Mouse (Mus musculus): ENCODE results near the gene Ogdh. TPM values are rescaled to one million over a fixed set of nuclear protein-coding genes. Genes with fewer than 3 reads are reported as not detected.
A peak's percentile ranks its signal among the peaks of the same experiment; 100 is the strongest.

The Ogdh gene
- polyA plus RNA-seq, 1 experiment from 2014 or later = 50.1 TPM

- no peak for TF ChIP-seq CTCF (IDR thresholded peaks at IDR 0.05; ENCODE audit: low read depth)
- Histone ChIP-seq H3K36me3 (replicated peaks; ENCODE audit: insufficient read depth, low read length) (peaks cover 70% of the 10 kb centered on the region), H3K27ac (ENCODE audit: low read depth) (no peak overlapping the region), H3K4me1 (ENCODE audit: insufficient read depth) (no peaks in the 10 kb centered on the region), H3K9me3 (ENCODE audit: low read length) (no peaks in the 10 kb centered on the region), H3K9ac (replicated peaks) (no peak overlapping the region), H3K4me2 (ENCODE audit: low read depth, low read length) (no peak overlapping the region), H3K27me3 (ENCODE audit: insufficient read depth, low read length) (no peaks in the 10 kb centered on the region), H3K4me3 (ENCODE audit: low read depth, low read length) (no peak overlapping the region)
- WGBS (ENCODE audit: insufficient replicate concordance) = 54% methylated on average over 2 of the region's 2 CpGs
- no peak for DNase-seq
- no peak for ATAC-seq
Measured at GRCm38 (mm10) chr11:6319374-6319773, 27.9 kb downstream of the Ogdh start.

- ATAC-seq (no peak), DNase-seq (no peak)
- Histone ChIP-seq H3K4me2 (ENCODE audit: low read depth, low read length) (no peak overlapping the region), H3K9me3 (ENCODE audit: low read length) (no peaks in the 10 kb centered on the region), H3K4me1 (ENCODE audit: insufficient read depth) (no peaks in the 10 kb centered on the region), H3K36me3 (replicated peaks; ENCODE audit: insufficient read depth, low read length) (peaks cover 53% of the 10 kb centered on the region), H3K27ac (ENCODE audit: low read depth) (no peak overlapping the region), H3K9ac (replicated peaks) (no peak overlapping the region), H3K27me3 (ENCODE audit: insufficient read depth, low read length) (no peaks in the 10 kb centered on the region), H3K4me3 (ENCODE audit: low read depth, low read length) (no peak overlapping the region)
- no peak for TF ChIP-seq EP300 (IDR thresholded peaks at IDR 0.05; ENCODE audit: low read depth)
- no peak for TF ChIP-seq CTCF (IDR thresholded peaks at IDR 0.05; ENCODE audit: low read depth)
- WGBS (ENCODE audit: insufficient replicate concordance) = 92% methylated on average over 2 of the region's 2 CpGs
Measured at GRCm38 (mm10) chr11:6322086-6322485, 30.7 kb downstream of the Ogdh start.

GRCm38 (mm10) chr11:6323348-6323747 lies 31.9 kb downstream of the Ogdh start:
- Histone ChIP-seq H3K27me3 (ENCODE audit: insufficient read depth, low read length) (no peaks in the 10 kb centered on the region), H3K9me3 (ENCODE audit: low read length) (no peaks in the 10 kb centered on the region), H3K36me3 (replicated peaks; ENCODE audit: insufficient read depth, low read length) (peaks cover 44% of the 10 kb centered on the region), H3K4me2 (ENCODE audit: low read depth, low read length) (no peak overlapping the region), H3K4me1 (ENCODE audit: insufficient read depth) (no peaks in the 10 kb centered on the region), H3K4me3 (ENCODE audit: low read depth, low read length) (no peak overlapping the region), H3K27ac (ENCODE audit: low read depth) (no peak overlapping the region), H3K9ac (replicated peaks) (no peak overlapping the region)
- WGBS (ENCODE audit: insufficient replicate concordance) = 80% methylated on average over 5 of the region's 5 CpGs
- no peak for TF ChIP-seq CTCF (IDR thresholded peaks at IDR 0.05; ENCODE audit: low read depth)
- no peak for TF ChIP-seq EP300 (IDR thresholded peaks at IDR 0.05; ENCODE audit: low read depth)
- ATAC-seq (no peak), DNase-seq (no peak)

- no peaks in the 10 kb centered on the region for H3K27me3 ChIP-seq (ENCODE audit: insufficient read depth, low read length)
- no peak overlapping the region for H3K4me2 ChIP-seq (ENCODE audit: low read depth, low read length)
- no peak for DNase-seq
- H3K4me3 ChIP-seq (ENCODE audit: low read depth, low read length) = no peak overlapping the region
- WGBS (ENCODE audit: insufficient replicate concordance) = 83% methylated on average over 7 of the region's 7 CpGs
- peaks cover 33% of the 10 kb centered on the region for H3K36me3 ChIP-seq (replicated peaks; ENCODE audit: insufficient read depth, low read length)
- no peaks in the 10 kb centered on the region for H3K9me3 ChIP-seq (ENCODE audit: low read length)
- ATAC-seq = no peak
- no peak overlapping the region for H3K27ac ChIP-seq (ENCODE audit: low read depth)
- no peak for TF ChIP-seq CTCF (IDR thresholded peaks at IDR 0.05; ENCODE audit: low read depth)
- TF ChIP-seq EP300 (IDR thresholded peaks at IDR 0.05; ENCODE audit: low read depth) = no peak
- no peaks in the 10 kb centered on the region for H3K4me1 ChIP-seq (ENCODE audit: insufficient read depth)
- no peak overlapping the region for H3K9ac ChIP-seq (replicated peaks)
Measured at GRCm38 (mm10) chr11:6331256-6331655, 39.8 kb downstream of the Ogdh start.

GRCm38 (mm10) chr11:6332606-6333005 lies 41.2 kb downstream of the Ogdh start:
- H3K9ac ChIP-seq (replicated peaks) = no peak overlapping the region

GRCm38 (mm10) chr11:6333403-6333802 lies 42.0 kb downstream of the Ogdh start:
- H3K36me3 ChIP-seq (replicated peaks; ENCODE audit: insufficient read depth, low read length) = peaks cover 48% of the 10 kb centered on the region
- H3K9ac ChIP-seq (replicated peaks) = no peak overlapping the region
- ATAC-seq (peak; percentile 90), DNase-seq (peak; percentile 21)
- no peaks in the 10 kb centered on the region for H3K4me1 ChIP-seq (ENCODE audit: insufficient read depth)
- WGBS (ENCODE audit: insufficient replicate concordance) = 70% methylated on average over 7 of the region's 7 CpGs
- no peaks in the 10 kb centered on the region for H3K27me3 ChIP-seq (ENCODE audit: insufficient read depth, low read length)
- peak overlapping the region; percentile 71 for H3K27ac ChIP-seq (ENCODE audit: low read depth)
- TF ChIP-seq EP300 (IDR thresholded peaks at IDR 0.05; ENCODE audit: low read depth) (no peak), CTCF (IDR thresholded peaks at IDR 0.05; ENCODE audit: low read depth) (no peak)
- no peaks in the 10 kb centered on the region for H3K9me3 ChIP-seq (ENCODE audit: low read length)
- no peak overlapping the region for H3K4me3 ChIP-seq (ENCODE audit: low read depth, low read length)
- no peak overlapping the region for H3K4me2 ChIP-seq (ENCODE audit: low read depth, low read length)

More at GRCm38 (mm10) chr11:6332606-6333005, 41.2 kb downstream of the Ogdh start:
- WGBS (ENCODE audit: insufficient replicate concordance) = 36% methylated on average over 3 of the region's 3 CpGs
- no peaks in the 10 kb centered on the region for H3K27me3 ChIP-seq (ENCODE audit: insufficient read depth, low read length)
- no peak for TF ChIP-seq EP300 (IDR thresholded peaks at IDR 0.05; ENCODE audit: low read depth)
- no peak for TF ChIP-seq CTCF (IDR thresholded peaks at IDR 0.05; ENCODE audit: low read depth)
- H3K36me3 ChIP-seq (replicated peaks; ENCODE audit: insufficient read depth, low read length) = peaks cover 44% of the 10 kb centered on the region
- H3K4me2 ChIP-seq (ENCODE audit: low read depth, low read length) = no peak overlapping the region
- ATAC-seq = no peak
- DNase-seq = no peak
- H3K4me1 ChIP-seq (ENCODE audit: insufficient read depth) = no peaks in the 10 kb centered on the region
- peak overlapping the region; percentile 71 for H3K27ac ChIP-seq (ENCODE audit: low read depth)
- no peak overlapping the region for H3K4me3 ChIP-seq (ENCODE audit: low read depth, low read length)
- no peaks in the 10 kb centered on the region for H3K9me3 ChIP-seq (ENCODE audit: low read length)

GRCm38 (mm10) chr11:6335321-6335720 lies 43.9 kb downstream of the Ogdh start:
- no peak for DNase-seq
- Histone ChIP-seq H3K9me3 (ENCODE audit: low read length) (no peaks in the 10 kb centered on the region), H3K27me3 (ENCODE audit: insufficient read depth, low read length) (no peaks in the 10 kb centered on the region), H3K27ac (ENCODE audit: low read depth) (peak overlapping the region; percentile 67; the same call in 1 of the 2 replicates), H3K4me1 (ENCODE audit: insufficient read depth) (no peaks in the 10 kb centered on the region), H3K9ac (replicated peaks) (no peak overlapping the region), H3K36me3 (replicated peaks; ENCODE audit: insufficient read depth, low read length) (peaks cover 54% of the 10 kb centered on the region), H3K4me2 (ENCODE audit: low read depth, low read length) (no peak overlapping the region), H3K4me3 (ENCODE audit: low read depth, low read length) (no peak overlapping the region)
- ATAC-seq = peak; percentile 75
- WGBS (ENCODE audit: insufficient replicate concordance) = 88% methylated on average over 7 of the region's 7 CpGs
- no peak for TF ChIP-seq CTCF (IDR thresholded peaks at IDR 0.05; ENCODE audit: low read depth)
- TF ChIP-seq EP300 (IDR thresholded peaks at IDR 0.05; ENCODE audit: low read depth) = no peak

Measured in liver, postnatal 0 days (tissue).